Mouse (Mus musculus) midbrain, postnatal 0 days (tissue): Measurements from ENCODE around the gene Tprgl. TPM values are rescaled to one million over a fixed set of nuclear protein-coding genes. Genes with fewer than 3 reads are reported as not detected.

Experiments
- ATAC-seq: fragments of 200-750 bp; cut with Nextera tagmentation; 2 replicates; pipeline ENCODE4 v1.8.0; 2017; ENCODE audit warnings: moderate number of reproducible peaks, mild to moderate bottlenecking, moderate TSS enrichment, moderate library complexity; ENCODE audit not compliant: low FRiP score
- DNase-seq: peaks from one replicate; pipeline ENCODE4 v3.0.0-alpha.2; 2015; ENCODE audit warnings: low spot score
- H3K27ac ChIP-seq: fragments of 300-500 bp; sonication (generic); 2 replicates; pipeline ENCODE4 v1.5.1; 2014; ENCODE audit warnings: low read depth, mild to moderate bottlenecking, low read length, mixed read lengths
- H3K27me3 ChIP-seq: fragments of 300-500 bp; sonication (generic); 2 replicates; pipeline ENCODE4 v1.6.1; 2014; ENCODE audit warnings: low read length, control low read depth, mixed read lengths; ENCODE audit not compliant: insufficient read depth
- H3K36me3 ChIP-seq: fragments of 300-500 bp; sonication (generic); 2 replicates; pipeline ENCODE4 v1.6.1; 2014; ENCODE audit warnings: low read length, control low read depth, mixed read lengths; ENCODE audit not compliant: insufficient read depth
- H3K4me1 ChIP-seq: fragments of 300-500 bp; sonication (generic); 2 replicates; pipeline ENCODE4 v1.6.1; 2014; ENCODE audit warnings: mild to moderate bottlenecking, control low read depth, antibody characterized with exemption, low read length, mixed read lengths; ENCODE audit not compliant: insufficient read depth
- H3K4me2 ChIP-seq: fragments of 300-500 bp; sonication (generic); 2 replicates; pipeline ENCODE4 v1.6.1; 2014; ENCODE audit warnings: low read depth, mild to moderate bottlenecking, low read length, mixed read lengths; ENCODE audit not compliant: poor library complexity, severe bottlenecking
- H3K4me3 ChIP-seq: fragments of 300-500 bp; sonication (generic); 2 replicates; pipeline ENCODE4 v1.5.1; 2014; ENCODE audit warnings: low read depth, mild to moderate bottlenecking, low read length, moderate library complexity
- H3K9ac ChIP-seq: fragments of 300-500 bp; sonication (generic); replicated peaks from 2 replicates; pipeline ENCODE4 v1.6.1; 2014; ENCODE audit warnings: mild to moderate bottlenecking, low read length, moderate library complexity, mixed read lengths; ENCODE audit not compliant: poor library complexity, severe bottlenecking
- H3K9me3 ChIP-seq: fragments of 300-500 bp; sonication (generic); 2 replicates; pipeline ENCODE4 v1.6.1; 2016; ENCODE audit warnings: low read length, control low read depth
- CTCF ChIP-seq: IDR thresholded peaks from 2 replicates; pipeline ENCODE4 v1.5.1; 2016; ENCODE audit warnings: antibody characterized with exemption, mild to moderate bottlenecking
- WGBS: fragments of 180-500 bp; shearing (Covaris S2); extraction: QIAGEN DNeasy Blood & Tissue Kit; methylation state at CpG from one replicate; pipeline ENCODE4 v1.1.7; 2014; 5-methylcytosine and 5-hydroxymethylcytosine counted together
- polyA plus RNA-seq: library from polyadenylated mRNA; unstranded; fragments of >200 nt; fragmentation: Nextera tagmentation; extraction: Ambion mirVana; gene quantifications from 2 replicates; pipeline ENCODE4 v1.2.1, GENCODE M21; 2015
- total RNA-seq: library from RNA; depleted of rRNA; stranded (reverse); fragments of >200 nt; gene quantifications from 2 replicates; pipeline ENCODE4 v1.2.3, GENCODE M21; 2014; rRNA removed

Tprgl gene
- total and polyA plus RNA-seq, 2 experiments from 2014 or later = 227 to 241 TPM

- Histone ChIP-seq H3K4me3 (no peak overlapping the region), H3K9ac (no peak overlapping the region), H3K27me3 (peaks cover 4% of the 10 kb centered on the region), H3K27ac (no peak overlapping the region), H3K9me3 (no peaks in the 10 kb centered on the region), H3K36me3 (no peaks in the 10 kb centered on the region), H3K4me2 (no peak overlapping the region), H3K4me1 (no peaks in the 10 kb centered on the region)
- peak; percentile 75 for DNase-seq
- peak; percentile 54; the same call in 1 of the 2 replicates for ATAC-seq
- WGBS = 44% methylated on average over 17 of the region's 18 CpGs
- no peak for TF ChIP-seq CTCF
These were observed 51.1 kb downstream of the Tprgl start for GRCm38 (mm10) chr4:154109216-154109849.

Other genes with a start within 250 kb of the Tprgl start
- gene A430005L14Rik, start 203.4 kb downstream of the Tprgl start, total RNA-seq = 31.3 and 38.4 TPM in 2 replicates
- 46.1 and 50.4 TPM in 2 replicates for gene A430005L14Rik, start 203.4 kb downstream of the Tprgl start, polyA plus RNA-seq
- gene Dffb, start 185.5 kb downstream of the Tprgl start, total RNA-seq = 19.8 and 20.8 TPM in 2 replicates
- 9.7 and 10.1 TPM in 2 replicates for gene Dffb, start 185.5 kb downstream of the Tprgl start, polyA plus RNA-seq
- 9.6 and 11.6 TPM in 2 replicates for gene Cep104, start 185.5 kb downstream of the Tprgl start, total RNA-seq
- 11.7 and 12.0 TPM in 2 replicates for gene Cep104, start 185.5 kb downstream of the Tprgl start, polyA plus RNA-seq
- gene Lrrc47, start 148.9 kb downstream of the Tprgl start, total RNA-seq = 24.9 and 28.1 TPM in 2 replicates
- 15.8 and 22.6 TPM in 2 replicates for gene Lrrc47, start 148.9 kb downstream of the Tprgl start, polyA plus RNA-seq
- gene Smim1, start 134.4 kb downstream of the Tprgl start, total RNA-seq = 13.4 and 20.6 TPM in 2 replicates
- 12.9 and 14.6 TPM in 2 replicates for gene Smim1, start 134.4 kb downstream of the Tprgl start, polyA plus RNA-seq
- gene Ccdc27, start 118.0 kb downstream of the Tprgl start, total RNA-seq = not detected in 2 replicates
- not detected in 2 replicates for gene Ccdc27, start 118.0 kb downstream of the Tprgl start, polyA plus RNA-seq
- gene Trp73, start 20.5 kb downstream of the Tprgl start, total RNA-seq = 0.49 and 1.2 TPM in 2 replicates
- gene Trp73, start 20.5 kb downstream of the Tprgl start, polyA plus RNA-seq = 0.28 and 0.52 TPM in 2 replicates
- 37.6 and 46.8 TPM in 2 replicates for gene Wrap73, start 18.3 kb downstream of the Tprgl start, total RNA-seq
- gene Wrap73, start 18.3 kb downstream of the Tprgl start, polyA plus RNA-seq = 34.7 and 36.3 TPM in 2 replicates
- 39.4 and 68.0 TPM in 2 replicates for gene Megf6, start 10.1 kb upstream of the Tprgl start, total RNA-seq
- gene Megf6, start 10.1 kb upstream of the Tprgl start, polyA plus RNA-seq = 12.1 and 15.4 TPM in 2 replicates
- 5.0 and 8.1 TPM in 2 replicates for gene Arhgef16, start 141.0 kb upstream of the Tprgl start, total RNA-seq
- 2.7 and 3.5 TPM in 2 replicates for gene Arhgef16, start 141.0 kb upstream of the Tprgl start, polyA plus RNA-seq
- gene B230104I21Rik, start 175.5 kb upstream of the Tprgl start, total RNA-seq = not detected in 2 replicates
- gene B230104I21Rik, start 175.5 kb upstream of the Tprgl start, polyA plus RNA-seq = 0.19 TPM in 1 of 2 replicates, not detected in the other